Mouse (Mus musculus) lung, adult 2 months (tissue): ENCODE measurements around the gene Cabp2.

Experiments
- CTCF ChIP-seq: fragments of 200-500 bp; IDR thresholded peaks from 2 replicates; pipeline ENCODE4 v1.5.1; 2011; ENCODE audit warnings: mild to moderate bottlenecking, low read length, control low read depth; ENCODE audit not compliant: insufficient read depth
- POLR2A ChIP-seq: fragments of 200-500 bp; IDR thresholded peaks from 2 replicates; pipeline ENCODE4 v1.6.1; 2011; ENCODE audit warnings: low read depth, mild to moderate bottlenecking, control low read depth, low read length, borderline replicate concordance; ENCODE audit errors: extremely low read depth

GRCm38 (mm10) chr19:4057389-4057788 is 24.0 kb upstream of the Cabp2 start:
- no peak for TF ChIP-seq POLR2A
- TF ChIP-seq CTCF = no peak
